Comparison of ENCODE assay signal across 8 mouse cellular contexts in genomic region chr17:56613236-56613844, GRCm38 (mm10). TPM values are rescaled to one million over a fixed set of nuclear protein-coding genes. Genes with fewer than 3 reads are reported as not detected.
DNase-seq lines count a peak whose midpoint lies in the region; ATAC-seq and TF ChIP-seq lines count a peak whose summit lies in the region.

Gene Rpl36 (plus strand): TSS chr17:56613416.

- peak; percentile 78 for TF ChIP-seq POLR2A in cerebellum, adult 2 months (IDR thresholded peaks at IDR 0.05; ENCODE audit: borderline replicate concordance, insufficient read depth, low read length)

- peak; percentile 85 for TF ChIP-seq CTCF in G1E (IDR thresholded peaks at IDR 0.05; ENCODE audit: low read depth, low read length)
- peak; percentile 90 for TF ChIP-seq CTCF in cerebellum, adult 2 months (IDR thresholded peaks at IDR 0.05; ENCODE audit: borderline replicate concordance, insufficient read depth, low read depth, low read length)

- H3K4me3 ChIP-seq in G1E (ENCODE audit: low read depth, low read length) = peak within 1 kb of the TSS; percentile 88
- H3K4me3 ChIP-seq in cerebellum, adult 2 months (replicated peaks; ENCODE audit: insufficient read depth, low read depth, low read length) = peak within 1 kb of the TSS; percentile 88
- H3K4me3 ChIP-seq in lung, embryonic 16.5 days (ENCODE audit: low read length) = peak within 1 kb of the TSS; percentile 75

- H3K4me1 ChIP-seq in G1E (ENCODE audit: insufficient read depth, low read depth, low read length) = peaks cover 76% of the 10 kb centered on the region
- H3K4me1 ChIP-seq in cerebellum, adult 2 months (ENCODE audit: control insufficient read depth, insufficient read depth, low read length) = peaks cover 13% of the 10 kb centered on the region
- H3K4me1 ChIP-seq in lung, embryonic 16.5 days (replicated peaks; ENCODE audit: control insufficient read depth, insufficient read depth, low read length) = peaks cover 33% of the 10 kb centered on the region

- ATAC-seq in G1E (ENCODE audit: extremely low read depth, insufficient number of reproducible peaks, low FRiP score, poor library complexity, severe bottlenecking) = peak; percentile 29; the same call in 1 of the 2 replicates
- peak; percentile 46 to 69 for ATAC-seq in hematopoietic stem cell, adult 5-6 weeks (replicated peaks in 1 of 2; ENCODE audit: insufficient read depth in 1 of 2, low FRiP score in 2 of 2, low TSS enrichment in 1 of 2, low read depth in 1 of 2, poor library complexity in 2 of 2, severe bottlenecking in 2 of 2)
- ATAC-seq in lung, embryonic 16.5 days (ENCODE audit: low read depth) = peak; percentile 53

- H3K4me2 ChIP-seq in lung, embryonic 16.5 days (ENCODE audit: low read depth, low read length) = peak within 1 kb of the TSS; percentile 96

- H3K27ac ChIP-seq in cerebellum, adult 2 months (ENCODE audit: insufficient read depth, low read length) = peak within 1 kb of the TSS; percentile 42; the same call in 1 of the 2 replicates
- H3K27ac ChIP-seq in lung, embryonic 16.5 days (ENCODE audit: low read length) = peak within 1 kb of the TSS; percentile 76

- WGBS in cerebellum, adult 2 months = under 1% methylated on average over 52 of the region's 52 CpGs
- under 1% methylated on average over 52 of the region's 52 CpGs for WGBS in lung, embryonic 16.5 days

- DNase-seq in G1E (ENCODE audit: low spot score) = peak; percentile 69
- DNase-seq in cerebellum, adult 2 months = peak; percentile 96 to 98
- DNase-seq in forelimb bud, embryonic 11.5 days (ENCODE audit: low read depth, low spot score) = peak; percentile 93
- peak; percentile 96 for DNase-seq in layer of hippocampus, adult 9-10 months (ENCODE audit: low spot score)
- DNase-seq in ovary, postnatal 10 days (ENCODE audit: low spot score) = peak; percentile 91
- peak; percentile 83 to 92 for DNase-seq in thymus, postnatal 10 days (ENCODE audit: low spot score in 2 of 2)

- H3K27me3 ChIP-seq in G1E (ENCODE audit: insufficient read depth, low read length) = no peaks in the 10 kb centered on the region
- H3K27me3 ChIP-seq in cerebellum, adult 2 months (ENCODE audit: control insufficient read depth, insufficient read depth, low read length) = no peaks in the 10 kb centered on the region
- H3K27me3 ChIP-seq in lung, embryonic 16.5 days (ENCODE audit: control insufficient read depth, insufficient read depth, low read depth, low read length) = no peaks in the 10 kb centered on the region

- peak within 1 kb of the TSS; percentile 74 for H3K9ac ChIP-seq in lung, embryonic 16.5 days (ENCODE audit: low read length)

- H3K9me3 ChIP-seq in G1E (replicated peaks) = no peaks in the 10 kb centered on the region
- H3K9me3 ChIP-seq in lung, embryonic 16.5 days (ENCODE audit: control insufficient read depth, low read length) = no peaks in the 10 kb centered on the region

- peaks cover 67% of the 10 kb centered on the region for H3K36me3 ChIP-seq in G1E (replicated peaks)
- peaks cover 16% of the 10 kb centered on the region for H3K36me3 ChIP-seq in lung, embryonic 16.5 days (ENCODE audit: control insufficient read depth, insufficient read depth, low read length)

RNA-seq across cellular contexts. Expression of gene Rpl36, which starts in this region (rescaled TPM):
- total RNA-seq in G1E (2014; fragmentation: Nextera tagmentation) (1,715 and 1,885 TPM in 2 replicates), G1E (2017) (2,574 and 3,073 TPM in 2 replicates)
- 9,624 and 13,197 TPM in 2 replicates for polyA plus RNA-seq in G1E (2012)
- 1,004 and 1,008 TPM in 2 replicates for polyA plus RNA-seq in cerebellum, adult 2 months (2012; rRNA removed)
- total RNA-seq in hematopoietic stem cell, adult 5-6 weeks (2017) = 2,030 and 2,370 TPM in 2 replicates
- 1,731 and 1,766 TPM in 2 replicates for polyA plus RNA-seq in lung, embryonic 16.5 days (2015; fragmentation: Nextera tagmentation; extraction: Ambion mirVana)

Comparison
In these comparisons a context has a peak if more than half of its experiments do, and no peak if none do; other contexts are left out.
1. Peak in every context shown above with its lines: DNase-seq, ATAC-seq, H3K4me3 ChIP-seq and H3K27ac ChIP-seq.